Mouse (Mus musculus) Muller cell, postnatal 12 days (primary cell): ENCODE results near the gene Pltp.
A peak's percentile ranks its signal among the peaks of the same experiment; 100 is the strongest.

Experiments
- DNase-seq: peaks from one replicate; pipeline ENCODE4 v3.0.0-alpha.2; 2015; ENCODE audit errors: inconsistent ontology term

Pltp gene

DNA sequence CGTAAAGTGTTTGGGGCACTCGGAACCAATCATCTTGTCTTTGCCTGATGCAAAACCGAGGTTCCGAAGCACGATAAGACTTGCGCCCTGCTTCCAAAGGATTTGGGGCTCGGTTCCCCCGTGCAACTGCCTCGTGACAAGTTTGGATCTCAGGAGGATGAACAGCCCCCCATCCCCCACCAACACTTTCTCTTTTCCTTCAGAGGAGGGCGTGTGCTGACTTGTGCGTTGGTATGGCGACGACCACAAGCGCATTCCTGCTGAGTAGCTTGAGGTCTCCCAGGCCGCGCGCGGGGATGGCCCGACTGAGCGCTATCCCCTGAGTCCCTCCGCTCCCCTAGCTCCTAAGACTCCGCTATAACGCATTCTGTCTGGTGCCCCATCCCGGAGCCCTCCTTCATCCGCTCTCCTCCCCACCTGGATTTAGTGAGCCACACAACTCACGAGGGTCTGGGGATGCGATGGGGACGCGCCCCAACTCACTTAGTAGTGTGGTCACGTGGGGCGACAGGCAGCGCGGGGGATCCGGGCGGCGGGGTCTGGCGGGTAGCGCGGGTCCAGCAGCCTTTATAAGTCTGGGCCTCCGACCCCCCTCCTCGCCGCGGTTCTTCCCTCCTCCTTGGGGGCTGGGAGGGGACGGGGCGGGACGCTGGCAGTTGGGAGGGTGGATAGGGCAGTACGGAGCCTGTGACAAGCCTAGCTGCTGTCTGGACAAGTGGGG lies at the start of gene Pltp:
TSS of gene Pltp (minus strand) at position 611 of the 721 bp plus-strand sequence.
- DNase-seq = peak; percentile 89

DNA sequence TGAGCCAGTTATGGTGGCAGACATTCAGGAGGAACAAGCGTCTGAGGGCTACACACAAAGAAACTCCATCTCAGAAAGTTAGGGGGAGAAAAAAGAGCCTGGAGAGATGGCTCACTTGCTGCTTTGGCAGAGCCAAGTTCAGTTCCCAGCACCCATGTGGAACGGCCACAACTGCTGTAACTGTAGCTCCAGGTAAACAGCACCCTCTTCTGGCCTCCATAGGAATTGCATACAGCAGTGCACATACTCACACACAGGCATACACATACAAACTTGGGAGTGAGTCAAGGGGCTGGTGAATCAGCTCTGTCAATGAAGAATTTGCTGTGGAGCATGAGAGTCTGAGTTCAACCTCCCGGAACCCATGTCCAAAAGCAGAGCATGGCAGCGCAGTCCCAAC lies 48.6 kb upstream of the Pltp start:
- no peak for DNase-seq

DNA sequence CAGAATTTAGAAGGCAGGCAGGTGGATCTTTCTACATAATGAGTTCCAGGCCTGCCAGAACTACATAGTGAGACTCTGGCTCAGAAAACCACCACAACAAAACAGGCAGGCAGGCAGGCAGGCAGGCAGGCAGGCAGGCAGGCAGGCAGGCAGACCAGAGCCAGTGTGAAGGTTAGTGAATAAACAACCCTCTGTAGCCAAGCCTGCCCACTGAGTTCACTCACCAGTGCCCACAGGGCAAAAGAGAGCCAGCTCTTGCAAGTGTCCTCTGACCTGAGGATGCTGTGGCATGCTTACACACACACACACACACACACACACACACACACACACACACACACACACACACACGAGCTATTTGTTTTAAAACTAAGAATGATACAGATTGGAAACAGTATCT lies 46.0 kb upstream of the Pltp start:
- no peak for DNase-seq

DNA sequence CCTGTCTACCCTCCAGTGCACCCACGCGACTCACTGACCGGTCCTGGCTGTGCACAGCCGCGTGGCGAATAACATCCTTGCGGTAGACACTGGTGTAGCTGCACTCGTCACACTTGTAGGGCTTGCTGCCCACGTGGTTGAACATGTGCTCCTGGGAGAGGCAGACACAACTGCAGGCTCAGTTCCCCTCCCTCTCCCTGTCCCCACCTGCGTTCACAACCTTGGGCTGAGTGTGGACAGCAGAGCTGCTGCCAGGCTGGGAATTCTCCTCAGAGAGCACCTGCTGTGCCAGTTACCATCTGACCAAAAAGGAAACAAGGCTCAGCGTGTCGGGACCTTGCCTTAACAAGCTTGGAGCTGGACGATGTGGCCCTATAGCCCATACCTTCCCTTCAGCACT lies 43.9 kb upstream of the Pltp start:
- DNase-seq = no peak

DNA sequence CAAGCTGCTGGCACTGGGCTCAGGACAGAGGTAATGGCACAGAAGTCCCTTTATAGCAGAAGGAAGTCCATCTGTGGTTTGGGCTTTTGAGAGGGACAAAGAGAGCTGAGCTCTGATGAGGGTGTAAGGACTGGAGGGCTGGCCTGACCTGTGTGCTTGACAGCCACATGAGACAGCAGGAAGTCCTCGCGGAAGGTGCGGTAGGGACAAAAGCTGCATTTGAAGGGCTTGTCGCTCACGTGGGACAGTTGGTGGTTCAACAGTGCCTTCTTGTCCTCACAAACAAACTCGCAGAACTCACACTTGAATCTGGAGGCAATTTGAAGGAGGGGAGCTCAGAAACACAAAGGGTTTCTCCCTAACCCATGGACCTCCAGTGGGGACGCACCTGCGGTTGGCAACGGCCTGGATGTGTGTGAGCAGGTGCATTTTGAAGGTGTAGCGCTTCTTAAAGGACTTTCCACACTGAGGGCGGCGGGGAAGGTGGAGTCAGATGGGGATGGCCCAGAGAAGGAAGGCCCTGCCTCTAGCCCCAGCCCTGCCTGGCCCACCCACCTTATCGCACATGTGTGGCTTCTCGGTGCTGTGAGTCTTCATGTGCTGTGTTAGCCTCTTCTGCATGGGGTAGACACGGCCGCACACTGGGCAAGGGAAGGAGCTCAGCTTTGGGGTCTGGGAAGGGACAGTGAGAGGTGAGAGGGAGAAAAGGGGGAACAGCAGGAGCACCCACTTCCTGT lies 42.4 kb upstream of the Pltp start:
- DNase-seq = no peak

DNA sequence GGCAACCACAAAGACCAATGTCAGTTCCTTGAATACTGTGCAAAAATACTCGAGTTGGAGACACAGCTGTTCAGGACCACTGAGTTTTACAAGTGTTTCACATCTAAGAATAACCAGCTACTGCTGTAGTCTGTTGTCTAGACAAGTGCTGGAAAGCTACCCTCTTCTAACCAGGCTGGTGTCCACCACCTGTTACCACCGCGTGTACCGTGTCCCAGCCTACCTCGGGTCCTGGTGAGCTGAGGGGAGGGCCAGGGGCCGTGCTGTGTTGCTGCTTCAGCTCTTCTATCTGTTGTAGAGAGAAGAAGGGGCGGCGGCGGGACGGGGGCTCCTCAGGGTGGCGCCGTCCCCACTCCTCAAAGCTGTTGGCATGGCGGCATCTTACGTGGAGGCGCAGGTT lies 41.5 kb upstream of the Pltp start:
- DNase-seq = no peak

DNA sequence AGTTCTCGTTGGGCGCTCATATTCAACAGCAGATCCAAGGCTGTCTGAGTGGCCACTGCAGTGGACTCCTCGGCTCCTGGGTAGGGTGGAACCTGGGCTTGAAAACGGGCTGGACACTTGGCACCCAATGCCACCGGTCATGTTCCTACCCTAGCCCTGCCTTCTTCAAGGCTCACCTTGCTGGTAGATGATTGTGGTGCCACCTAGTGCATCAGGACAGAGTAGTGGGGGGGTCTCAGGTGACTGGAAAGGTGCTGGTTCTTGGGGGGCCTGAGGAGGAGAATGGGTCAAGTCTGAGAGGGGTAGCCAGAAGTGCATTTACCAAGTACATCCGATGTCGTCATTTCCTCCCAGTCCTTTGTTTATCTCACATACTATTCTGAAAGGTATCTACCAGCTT lies 40.5 kb upstream of the Pltp start:
- DNase-seq = no peak

DNA sequence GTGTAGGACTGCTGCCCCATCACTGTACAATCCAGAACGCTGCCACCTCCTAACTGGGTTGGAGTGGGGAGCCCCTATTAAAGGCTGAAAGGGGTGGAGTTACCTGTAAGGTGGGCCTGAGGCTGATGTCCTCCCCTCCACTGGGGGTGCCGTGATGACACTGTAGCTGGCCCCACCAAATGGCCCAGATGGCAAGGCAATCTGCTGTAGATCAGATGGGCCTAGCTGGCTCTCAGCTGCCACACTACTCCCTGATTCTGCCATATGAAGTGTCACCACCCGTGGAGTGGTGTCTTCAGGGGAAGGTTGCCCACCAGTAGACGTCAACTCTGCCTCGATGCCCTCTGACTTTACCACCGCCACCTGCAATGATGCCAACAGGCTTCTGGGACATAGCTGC lies 38.4 kb upstream of the Pltp start:
- DNase-seq = no peak

DNA sequence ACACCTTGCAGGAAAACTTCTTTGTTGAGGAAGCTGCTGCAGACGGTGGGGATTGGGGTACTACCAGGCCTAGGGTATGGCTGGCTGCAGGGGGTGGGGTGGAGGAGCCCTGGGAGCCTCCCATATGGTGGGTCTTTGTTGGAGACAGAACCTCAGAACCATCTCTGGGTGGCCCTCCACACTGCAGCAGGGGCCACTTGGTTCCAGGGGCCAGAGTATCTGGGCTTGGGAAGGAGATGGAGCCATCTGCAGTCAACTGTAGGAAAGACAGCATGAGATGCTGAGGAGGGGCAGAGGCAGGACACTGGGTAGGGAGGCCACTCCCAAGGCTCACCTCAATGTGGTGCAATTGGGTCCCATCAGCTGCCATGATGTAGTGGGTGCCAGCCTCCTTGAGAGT lies 37.1 kb upstream of the Pltp start:
- no peak for DNase-seq

DNA sequence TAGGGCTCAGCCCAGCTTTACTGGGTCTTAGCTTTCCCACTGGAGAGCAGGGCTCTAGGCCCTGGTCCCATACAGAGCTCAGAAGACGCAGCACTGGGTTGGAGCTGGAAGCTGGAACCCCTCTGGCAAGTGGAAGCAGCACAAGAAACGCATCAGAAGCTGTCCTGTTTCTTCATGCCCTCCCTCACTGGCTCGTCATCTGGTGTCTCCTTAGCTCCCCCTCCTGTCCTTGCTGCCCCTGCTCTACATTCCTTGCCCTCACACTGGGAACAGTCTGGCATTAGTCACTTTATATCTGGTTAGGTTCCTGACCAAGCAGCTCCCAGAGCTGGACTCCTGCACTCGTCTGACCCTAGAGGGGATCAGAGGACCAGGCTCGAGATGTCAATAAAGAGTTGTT lies 36.5 kb upstream of the Pltp start:
- peak; percentile 34 for DNase-seq

DNA sequence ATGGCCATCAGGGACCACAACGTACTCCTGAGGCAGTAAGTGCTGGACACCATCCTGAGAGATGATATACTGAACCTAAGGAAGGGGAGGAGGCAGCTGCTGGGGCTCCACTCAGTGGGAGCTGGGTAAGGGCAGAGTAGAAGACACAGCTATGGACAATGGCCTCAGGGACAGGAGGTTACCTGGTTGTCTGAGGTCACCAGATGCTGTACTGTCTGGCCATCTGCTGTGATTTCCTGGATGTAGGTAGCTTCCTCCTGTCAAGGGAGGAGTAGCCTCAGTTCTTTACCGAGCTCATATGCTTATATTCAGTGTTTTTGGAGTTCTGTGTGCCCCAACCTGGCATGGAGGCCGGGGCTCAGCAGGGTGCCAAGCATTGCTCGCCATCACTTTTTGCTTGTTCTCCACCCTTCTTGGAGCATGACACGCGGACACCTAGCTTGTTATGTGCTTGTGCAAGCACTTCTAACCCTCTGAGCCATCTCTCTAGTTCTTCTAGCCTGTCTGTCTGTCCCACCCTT lies 35.2 kb upstream of the Pltp start:
- DNase-seq = no peak

DNA sequence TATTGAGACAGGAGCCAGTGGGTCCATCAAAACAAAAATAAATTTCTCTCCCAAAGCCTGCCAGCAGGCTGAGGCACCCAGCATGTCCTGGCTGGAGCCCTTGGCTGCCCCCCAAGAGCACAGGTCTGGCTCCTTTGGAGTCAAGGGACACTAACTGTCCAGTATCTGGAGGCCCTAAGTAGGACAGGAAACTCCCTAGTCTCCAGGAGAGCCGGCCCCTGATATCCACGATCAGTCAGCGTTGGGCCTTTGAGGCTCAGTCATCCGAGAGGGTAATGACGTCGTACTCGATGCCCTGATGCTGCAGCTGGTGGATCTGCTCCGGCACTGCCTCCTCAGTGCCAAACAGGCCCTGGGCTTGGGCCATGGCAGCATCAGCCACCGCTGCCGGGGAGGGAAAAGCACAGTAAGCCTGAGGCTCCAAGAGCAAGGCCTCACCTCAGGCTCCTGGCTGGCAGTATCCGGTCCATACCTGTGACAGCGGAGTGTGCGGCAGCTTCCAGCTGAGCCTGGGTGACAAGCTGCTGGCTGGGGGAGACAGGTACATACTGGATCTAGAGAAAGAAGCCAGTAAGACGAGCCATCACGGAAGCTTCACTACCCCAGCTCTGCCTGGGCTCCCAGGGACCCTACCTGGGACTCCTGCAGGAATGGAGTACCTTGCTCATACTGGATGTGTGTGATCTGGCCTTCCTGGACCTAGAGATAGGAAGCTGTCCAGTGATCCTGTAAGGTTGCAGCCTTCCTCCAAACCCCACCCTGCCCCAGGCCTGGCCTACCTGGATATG lies 34.6 kb upstream of the Pltp start:
- DNase-seq = peak; percentile 89

DNA sequence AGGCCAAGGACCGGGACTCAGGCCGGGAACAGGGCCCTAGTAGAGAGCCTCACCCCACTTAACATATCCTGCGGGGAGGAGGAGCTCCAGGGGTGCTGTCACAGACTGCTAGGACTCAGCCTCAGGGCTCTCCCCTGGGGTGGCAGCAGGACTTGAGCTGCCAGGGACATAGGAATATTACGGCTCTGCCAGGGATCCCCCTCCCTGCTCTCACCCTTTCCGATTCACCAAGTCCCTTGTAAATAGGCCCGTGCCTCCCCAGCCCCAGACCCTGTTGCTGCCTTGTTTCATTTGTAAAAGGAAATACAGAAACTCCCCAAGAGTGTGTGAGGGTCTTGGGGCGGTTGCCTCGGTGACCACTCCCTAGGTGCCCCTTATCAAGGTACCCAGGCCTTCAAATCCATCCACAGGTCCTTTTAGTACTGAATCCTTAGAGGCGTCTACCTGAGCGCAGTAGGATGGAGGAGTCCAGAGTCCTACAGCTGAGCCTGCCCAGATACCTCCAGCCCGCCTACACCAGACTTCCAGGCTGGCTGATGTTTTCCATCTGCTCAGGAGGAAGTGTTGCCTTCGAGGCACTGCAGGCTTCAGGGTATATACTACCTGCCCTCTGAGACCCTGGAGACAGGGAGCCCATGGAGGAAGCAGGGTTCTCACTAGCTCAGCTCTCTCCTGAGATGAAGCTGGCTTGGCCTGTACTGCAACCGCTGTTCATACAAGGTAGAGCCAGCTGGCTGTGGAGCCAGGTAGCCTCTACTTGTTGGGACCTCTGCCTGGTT lies 33.7 kb upstream of the Pltp start:
- DNase-seq = no peak

DNA sequence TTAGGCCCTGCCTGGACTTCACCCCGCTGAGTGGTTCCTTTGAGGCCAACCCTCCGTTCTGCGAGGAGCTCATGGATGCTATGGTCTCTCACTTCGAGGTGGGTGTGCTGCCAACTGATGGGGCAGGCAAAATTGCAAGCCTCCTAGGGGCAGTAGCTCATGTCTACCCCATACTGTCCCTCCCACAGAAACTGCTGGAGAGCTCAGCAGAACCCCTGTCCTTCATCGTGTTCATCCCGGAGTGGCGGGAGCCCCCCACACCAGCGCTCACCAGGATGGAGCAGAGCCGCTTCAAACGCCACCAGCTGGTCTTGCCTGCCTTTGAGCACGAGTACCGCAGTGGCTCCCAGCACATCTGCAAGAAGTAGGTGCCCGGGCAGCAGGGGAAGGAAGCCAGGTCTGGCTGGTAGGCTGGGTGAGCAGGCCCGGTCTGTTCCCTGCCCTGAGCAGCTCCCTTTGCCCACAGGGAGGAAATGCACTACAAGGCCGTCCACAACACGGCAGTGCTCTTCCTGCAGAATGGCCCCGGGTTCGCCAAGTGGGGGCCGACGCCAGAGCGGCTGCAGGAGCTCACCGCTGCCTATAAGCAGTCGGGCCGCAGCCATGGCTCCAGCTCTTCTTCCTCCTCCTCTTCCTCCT lies 33.0 kb upstream of the Pltp start:
- DNase-seq = no peak

DNA sequence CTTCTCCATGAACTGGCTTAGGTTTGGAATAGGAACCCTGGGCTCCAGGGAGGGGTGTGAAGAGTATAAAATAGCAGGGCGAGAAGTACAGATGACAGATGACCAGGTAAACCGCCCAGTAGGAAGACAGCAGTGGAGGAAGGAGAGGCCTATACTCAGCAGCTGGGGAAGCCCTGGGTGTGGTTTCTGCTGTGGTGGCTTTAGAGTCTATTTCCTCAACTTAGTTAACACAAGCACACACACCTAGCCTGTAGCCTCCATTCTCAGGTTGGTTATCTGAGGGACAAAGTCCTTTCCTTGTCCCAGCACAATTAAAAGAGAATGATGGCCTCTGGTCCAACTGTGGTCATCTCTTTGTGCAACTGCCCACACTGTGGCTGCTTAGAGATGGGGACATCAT lies 32.4 kb upstream of the Pltp start:
- DNase-seq = no peak

DNA sequence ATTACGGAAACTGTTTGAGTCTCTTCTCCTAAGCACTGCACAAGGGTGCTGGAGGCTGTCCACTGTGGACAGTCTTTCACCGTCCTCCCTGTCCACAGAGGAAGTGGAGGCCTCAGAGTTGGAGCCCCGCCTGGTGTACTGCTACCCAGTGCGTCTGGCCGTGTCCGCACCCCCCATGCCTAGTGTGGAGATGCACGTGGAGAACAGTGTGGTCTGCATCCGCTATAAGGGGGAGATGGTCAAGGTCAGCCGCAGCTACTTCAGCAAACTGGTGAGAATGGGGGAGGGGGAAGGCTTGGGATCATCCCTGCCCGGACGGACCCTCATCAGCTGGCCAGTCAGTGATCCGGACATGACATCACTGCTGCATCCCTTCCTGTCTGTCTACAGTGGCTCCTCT lies 31.5 kb upstream of the Pltp start:
- DNase-seq = no peak

DNA sequence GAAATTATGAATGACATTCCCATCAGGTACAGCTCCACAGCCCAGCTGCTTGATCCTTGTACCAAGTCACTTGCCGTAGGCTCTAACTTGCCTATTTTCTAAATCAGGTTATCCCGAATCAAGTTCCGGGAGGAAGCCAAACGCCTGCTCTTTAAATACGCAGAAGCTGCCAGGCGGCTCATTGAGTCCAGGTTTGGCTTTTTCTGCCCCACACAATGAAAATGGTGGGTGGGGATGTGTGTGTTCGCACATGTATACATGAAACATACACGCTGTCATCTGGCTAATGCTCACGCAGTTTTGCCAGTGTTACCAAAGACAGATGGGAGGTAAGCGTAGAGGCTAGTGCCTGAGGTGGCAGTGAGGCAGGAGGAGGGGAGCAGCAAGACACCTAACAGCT lies 29.1 kb upstream of the Pltp start:
- DNase-seq = no peak

DNA sequence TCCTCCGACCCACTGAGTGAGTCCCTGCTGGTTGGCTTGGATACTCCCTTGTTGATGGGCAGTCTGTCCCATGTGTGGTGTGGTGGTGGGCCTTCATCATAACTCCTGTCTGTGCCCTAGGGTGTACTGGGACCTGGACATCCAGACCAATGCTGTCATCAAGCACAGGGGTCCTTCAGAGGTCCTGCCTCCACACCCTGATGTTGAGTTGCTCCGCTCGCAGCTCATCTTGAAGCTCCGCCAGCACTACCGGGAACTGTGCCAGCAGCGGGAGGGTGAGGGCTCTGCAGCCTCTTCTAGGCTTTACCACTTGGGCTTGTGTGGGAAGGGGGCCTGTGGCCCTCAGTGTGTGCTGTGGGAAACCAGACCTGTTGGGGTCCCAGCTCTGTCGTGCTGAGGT lies 28.3 kb upstream of the Pltp start:
- peak; percentile 73 for DNase-seq

DNA sequence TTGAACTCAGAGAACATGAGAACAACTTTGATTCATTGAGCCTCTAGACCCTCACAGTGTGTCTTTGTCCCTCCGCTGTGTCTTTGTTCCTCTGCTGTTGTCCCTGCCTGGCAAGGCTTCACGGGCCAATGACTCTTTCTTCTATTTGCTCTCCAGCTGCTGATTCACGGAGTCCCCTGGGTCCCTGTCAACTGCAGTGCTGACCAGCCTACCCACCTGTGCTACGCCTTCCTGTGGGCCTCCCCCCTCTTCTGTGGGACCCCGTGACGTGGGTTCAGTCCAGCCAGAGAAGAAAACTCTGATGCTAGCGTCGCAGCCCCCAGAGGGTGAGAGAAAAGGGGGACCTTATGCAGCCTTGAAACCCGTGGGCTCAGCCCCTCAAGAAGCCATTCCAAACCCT lies 25.1 kb upstream of the Pltp start:
- peak; percentile 11 for DNase-seq

DNA sequence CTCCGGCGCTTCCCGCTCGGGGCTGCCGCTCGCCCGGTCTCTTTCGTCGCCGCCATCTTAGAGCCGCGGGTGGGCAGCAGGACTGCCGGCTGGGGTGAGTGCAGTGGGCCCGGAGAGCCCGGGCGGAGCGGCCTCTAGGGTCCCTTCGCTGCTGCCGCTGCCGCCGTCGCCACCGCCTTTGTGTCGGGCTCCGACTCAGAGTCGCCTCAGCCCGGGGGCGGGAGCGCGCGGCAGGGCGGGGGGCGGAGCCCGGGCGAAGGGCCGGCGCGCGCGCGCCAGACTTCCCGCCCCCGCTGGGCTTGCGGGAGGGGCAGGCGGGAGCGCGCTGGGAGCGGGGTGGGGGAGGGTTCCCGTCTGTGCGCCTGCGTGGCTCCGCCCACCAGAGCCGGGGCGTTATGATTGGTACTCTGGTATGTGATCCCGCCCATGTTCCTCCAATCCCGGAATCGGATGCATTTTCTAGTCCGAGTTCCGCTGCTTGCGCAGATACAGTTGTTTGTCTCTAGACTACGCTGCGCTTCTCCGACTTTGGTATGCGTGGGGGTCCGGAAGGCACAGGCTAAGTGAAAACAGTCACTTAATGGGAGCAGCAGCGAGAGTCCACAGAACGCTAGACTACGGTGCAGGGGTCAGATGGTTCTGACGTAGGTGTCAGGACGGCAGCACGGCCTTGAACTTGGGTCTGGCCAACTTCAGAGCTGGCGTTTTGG lies 22.2 kb upstream of the Pltp start:
- peak; percentile 98 for DNase-seq

DNA sequence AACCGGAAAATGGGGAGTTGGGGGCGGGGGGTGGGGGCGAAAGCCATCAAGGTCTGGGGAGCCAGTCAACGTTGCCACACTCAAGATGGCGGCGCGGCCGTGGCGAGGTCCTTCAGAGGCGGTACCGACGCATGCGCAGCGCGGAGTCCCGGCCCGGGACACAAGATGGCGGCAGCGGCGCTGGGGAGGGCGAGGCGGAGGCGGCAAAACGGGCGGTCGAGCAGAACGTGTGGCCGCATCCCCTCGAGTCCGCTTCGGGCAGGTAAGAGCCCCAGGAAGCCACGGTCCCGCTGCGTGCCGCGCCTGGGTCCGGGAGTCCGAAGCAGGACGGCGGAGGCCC lies 21.7 kb upstream of the Pltp start, which contains the start of gene Pcif1:
TSS of gene Pcif1 (plus strand) at position 77 of the 340 bp plus-strand sequence.
- peak; percentile 92 for DNase-seq
